Mouse (Mus musculus) testis, adult 2 months (tissue): ENCODE results near the gene 1700023F06Rik.

Source experiments
- CTCF ChIP-seq: fragments of 200-500 bp; IDR thresholded peaks from 2 replicates; pipeline ENCODE4 v1.5.1; 2012; ENCODE audit warnings: low read depth, mild to moderate bottlenecking, inconsistent platforms, low read length, moderate library complexity; ENCODE audit not compliant: control insufficient read depth, insufficient read depth, insufficient replicate concordance
- POLR2A ChIP-seq: fragments of 200-500 bp; IDR thresholded peaks from 2 replicates; pipeline ENCODE4 v1.6.1; 2012; ENCODE audit warnings: low read depth, mild to moderate bottlenecking, inconsistent platforms, low read length, moderate library complexity; ENCODE audit not compliant: control insufficient read depth

DNA sequence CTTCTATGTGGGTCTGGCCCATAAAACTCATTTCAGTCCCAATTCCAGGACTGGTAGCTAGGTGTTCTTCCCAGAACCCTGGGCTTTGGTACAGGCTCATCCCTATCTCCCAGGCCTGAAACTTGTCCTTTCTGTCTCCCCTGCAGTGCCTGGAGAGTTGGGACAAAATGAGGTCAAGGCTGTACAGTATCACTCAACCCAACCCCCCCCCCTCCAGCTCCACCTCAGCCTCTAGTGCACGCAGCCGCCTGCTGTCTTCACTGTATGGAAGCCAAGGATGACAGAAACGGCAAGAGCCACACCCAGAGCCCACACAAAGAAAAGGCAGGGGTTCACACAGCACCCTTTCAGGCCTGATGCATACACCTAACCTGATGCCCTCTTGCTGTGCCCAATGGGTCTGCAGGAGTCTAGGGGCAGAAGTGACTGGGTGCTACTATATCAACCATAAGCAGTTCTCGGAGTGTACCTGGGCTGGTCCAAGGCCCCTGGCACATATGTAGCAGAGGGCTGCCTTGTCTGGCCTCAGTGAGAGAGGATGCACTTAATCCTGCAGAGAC is 38.5 kb upstream of the 1700023F06Rik start:
- TF ChIP-seq CTCF (no peak), POLR2A (no peak)
